Mouse (Mus musculus): ENCODE results near the gene Gm12695.

DNA sequence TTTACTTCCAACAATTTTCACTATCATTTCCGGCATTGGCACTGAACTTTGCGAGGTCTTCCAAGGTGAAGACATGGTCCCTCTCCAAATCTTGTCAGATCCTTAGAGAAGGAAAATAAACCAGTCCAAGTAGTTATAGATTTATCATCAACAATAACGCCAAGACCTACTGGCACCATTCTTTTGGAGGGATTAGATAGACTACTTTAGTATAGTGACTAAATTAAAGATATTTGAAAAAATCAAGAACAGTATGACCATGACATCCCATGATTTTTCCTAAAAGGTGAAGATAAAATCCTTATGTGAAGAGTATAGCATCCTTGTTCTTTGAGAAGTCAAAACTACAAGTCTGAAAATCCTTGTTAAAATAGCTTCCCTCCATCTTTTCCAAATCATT is at the start of gene Gm12695:
- TF ChIP-seq CTCF (IDR thresholded peaks at IDR 0.05; ENCODE audit: extremely low read depth, insufficient read depth, low read length), result no peak
- TF ChIP-seq POLR2A (IDR thresholded peaks at IDR 0.05; ENCODE audit: extremely low read depth, insufficient read depth, low read length), result no peak
